Mouse (Mus musculus) embryonic facial prominence, embryonic 10.5 days (tissue): ENCODE measurements around the gene Zfp786. TPM values are rescaled to one million over a fixed set of nuclear protein-coding genes. Genes with fewer than 3 reads are reported as not detected.
"Not testable (repeated sequence)": the region's sequence is repeated elsewhere in the genome, so short reads cannot be mapped to it uniquely, and the experiment has no call there.

Experiments used
- DNase-seq: peaks from one replicate; pipeline ENCODE4 v3.0.0-alpha.2; 2017; ENCODE audit warnings: low spot score
- H3K27ac ChIP-seq: fragments of 300-500 bp; sonication (generic); replicated peaks from 2 replicates; pipeline ENCODE4 v1.5.1; 2016; ENCODE audit warnings: mild to moderate bottlenecking
- H3K27me3 ChIP-seq: fragments of 300-500 bp; sonication (generic); replicated peaks from 2 replicates; pipeline ENCODE4 v1.6.1; 2016; ENCODE audit warnings: low read depth, mild to moderate bottlenecking; ENCODE audit not compliant: poor library complexity, severe bottlenecking
- H3K36me3 ChIP-seq: fragments of 300-500 bp; sonication (generic); replicated peaks from 2 replicates; pipeline ENCODE4 v1.6.1; 2016; ENCODE audit warnings: mild to moderate bottlenecking, moderate library complexity
- H3K4me1 ChIP-seq: fragments of 300-500 bp; sonication (generic); 2 replicates; pipeline ENCODE4 v1.6.1; 2016
- H3K4me3 ChIP-seq: fragments of 300-500 bp; sonication (generic); 2 replicates; pipeline ENCODE4 v1.5.1; 2016; ENCODE audit warnings: mild to moderate bottlenecking, moderate library complexity
- H3K9me3 ChIP-seq: fragments of 300-500 bp; sonication (generic); 2 replicates; pipeline ENCODE4 v1.6.1; 2016; ENCODE audit warnings: mild to moderate bottlenecking
- WGBS: fragments of 180-500 bp; shearing (Covaris S2); methylation state at CpG from one replicate; pipeline ENCODE4 v1.1.7; 2016; 5-methylcytosine and 5-hydroxymethylcytosine counted together
- polyA plus RNA-seq: library from polyadenylated mRNA; unstranded; fragments of >200 nt; fragmentation: Nextera tagmentation; extraction: Ambion mirVana; gene quantifications from 2 replicates; pipeline ENCODE4 v1.2.1, GENCODE M21; 2016

The Zfp786 gene
- polyA plus RNA-seq, 1 experiment from 2014 or later = 7.6 TPM

GRCm38 (mm10) chr6:47792533-47792932 lies 38.1 kb downstream of the Zfp786 start:
- H3K4me1 ChIP-seq = peaks cover 7% of the 10 kb centered on the region
- no peaks in the 10 kb centered on the region for H3K9me3 ChIP-seq
- no peaks in the 10 kb centered on the region for H3K27me3 ChIP-seq
- no peak for DNase-seq
- H3K27ac ChIP-seq = no peak overlapping the region
- peaks cover 55% of the 10 kb centered on the region for H3K36me3 ChIP-seq
- no peak overlapping the region for H3K4me3 ChIP-seq
- 92% methylated on average over 2 of the region's 2 CpGs for WGBS

DNA sequence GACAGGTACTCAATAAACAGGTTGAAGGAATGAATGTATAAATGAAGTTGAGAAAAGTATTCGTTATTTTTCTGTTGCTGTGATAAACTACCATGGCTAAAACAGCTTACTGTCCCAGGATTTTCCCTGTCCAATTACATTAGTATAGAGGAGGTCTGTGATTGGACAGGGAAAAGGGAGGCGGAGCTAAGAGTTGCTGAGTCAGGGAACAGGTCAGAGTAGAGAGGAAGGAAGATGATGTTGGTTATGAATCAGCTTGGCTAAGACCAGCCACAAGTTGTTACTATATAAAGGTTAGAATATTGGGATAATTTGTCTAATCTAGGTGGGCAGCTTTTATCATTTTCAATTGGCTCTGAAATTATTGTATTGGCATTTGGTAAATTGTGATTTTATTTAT lies 39.9 kb downstream of the Zfp786 start:
- Histone ChIP-seq H3K27ac (no peak overlapping the region), H3K27me3 (no peaks in the 10 kb centered on the region), H3K4me3 (no peak overlapping the region), H3K36me3 (peaks cover 38% of the 10 kb centered on the region), H3K9me3 (no peaks in the 10 kb centered on the region), H3K4me1 (peaks cover 7% of the 10 kb centered on the region)
- WGBS = 60% methylated on average over 2 of the region's 2 CpGs
- no peak for DNase-seq

- Histone ChIP-seq H3K27me3 (no peaks in the 10 kb centered on the region), H3K9me3 (no peaks in the 10 kb centered on the region), H3K4me3 (peak overlapping the region; percentile 61), H3K36me3 (peaks cover 19% of the 10 kb centered on the region), H3K4me1 (peaks cover 7% of the 10 kb centered on the region), H3K27ac (peak overlapping the region; percentile 93)
- no peak for DNase-seq
- 47% methylated on average over 3 of the region's 3 CpGs for WGBS
These were observed 41.8 kb downstream of the Zfp786 start for GRCm38 (mm10) chr6:47788821-47789220.

- Histone ChIP-seq H3K27me3 (no peaks in the 10 kb centered on the region), H3K36me3 (peaks cover 12% of the 10 kb centered on the region), H3K4me3 (peak overlapping the region; percentile 61), H3K9me3 (no peaks in the 10 kb centered on the region), H3K27ac (peak overlapping the region; percentile 93), H3K4me1 (peaks cover 7% of the 10 kb centered on the region)
- peak; percentile 85 for DNase-seq
- WGBS = 1% methylated on average over 18 of the region's 18 CpGs
These were observed 42.5 kb downstream of the Zfp786 start for GRCm38 (mm10) chr6:47787941-47788736.

DNA sequence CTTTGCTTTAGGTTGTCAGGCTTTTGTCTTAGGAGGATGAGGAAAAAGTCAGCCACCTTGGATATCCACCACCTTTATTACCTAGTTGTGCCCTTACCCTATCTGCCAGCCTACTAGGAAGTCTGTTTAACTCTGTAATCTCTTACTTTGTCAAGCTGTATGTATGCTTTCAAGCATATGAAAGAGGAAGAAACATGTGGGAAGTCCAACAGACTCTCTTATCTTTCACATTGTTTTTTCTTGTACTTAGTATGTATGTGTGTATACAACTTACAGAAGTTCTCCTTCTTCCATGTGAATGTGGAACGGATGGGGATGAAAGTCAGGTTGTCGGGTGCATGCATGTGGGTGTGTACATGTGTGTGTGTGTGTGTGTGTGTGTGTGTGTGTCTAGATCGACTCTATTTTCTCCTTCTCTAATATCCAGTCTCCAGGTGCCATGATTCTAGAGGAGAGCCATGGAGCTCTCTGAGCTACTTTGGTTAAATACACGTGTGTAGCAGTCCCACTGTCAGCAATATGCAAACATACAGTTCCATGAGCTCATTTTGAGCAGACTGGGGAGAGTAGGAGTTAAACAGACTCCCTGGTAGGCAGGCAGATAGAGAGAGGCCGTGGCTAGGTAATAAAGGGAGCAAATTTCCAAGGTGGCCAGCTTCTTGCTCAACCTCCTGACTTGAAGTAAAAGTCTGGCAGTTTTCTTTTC lies 45.8 kb downstream of the Zfp786 start:
- 81% methylated on average over 5 of the region's 5 CpGs for WGBS
- no peaks in the 10 kb centered on the region for H3K36me3 ChIP-seq
- no peak for DNase-seq
- peaks cover 15% of the 10 kb centered on the region for H3K4me1 ChIP-seq
- H3K9me3 ChIP-seq = no peaks in the 10 kb centered on the region
- H3K27ac ChIP-seq = no peak overlapping the region
- H3K4me3 ChIP-seq = no peak overlapping the region
- no peaks in the 10 kb centered on the region for H3K27me3 ChIP-seq

DNA sequence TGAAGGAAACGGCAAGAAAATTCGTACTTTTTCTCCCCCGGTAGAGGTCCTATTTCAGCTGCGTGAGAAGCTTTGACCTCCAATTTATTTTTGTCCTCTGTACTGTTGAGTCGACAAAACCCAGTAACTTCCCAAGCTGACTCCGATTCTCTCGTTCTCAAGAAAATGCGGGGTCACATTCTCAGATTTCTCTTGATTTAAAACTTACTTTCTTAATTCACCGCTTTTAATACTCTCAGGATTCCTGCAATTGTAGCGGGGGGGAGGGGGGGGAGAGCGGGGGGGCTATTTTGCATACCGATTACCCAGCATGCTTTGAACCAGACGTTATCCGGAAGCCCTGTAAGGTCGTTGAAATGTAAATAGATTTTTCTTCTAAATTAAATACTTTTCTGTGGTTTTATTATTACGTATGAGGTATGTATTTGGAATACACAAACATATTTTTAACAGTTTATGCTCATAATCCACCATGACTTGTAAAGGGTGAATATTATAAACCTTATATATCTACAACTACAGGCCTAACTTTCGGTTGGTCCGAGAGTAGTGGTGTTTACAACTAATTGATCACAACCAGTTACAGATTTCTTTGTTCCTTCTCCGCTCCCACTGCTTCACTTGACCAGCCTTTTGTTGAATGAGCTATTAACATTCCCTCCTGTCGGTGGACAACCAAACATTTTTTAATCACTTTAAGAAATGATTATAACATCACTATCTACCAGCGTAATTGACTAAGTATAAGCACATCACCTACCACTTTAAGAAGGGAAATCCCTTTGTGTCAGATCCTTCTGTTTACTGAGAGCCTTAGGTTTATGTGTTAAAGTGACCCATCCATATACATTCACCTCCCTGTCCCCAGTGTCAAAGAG lies 49.3 kb downstream of the Zfp786 start:
- Histone ChIP-seq H3K27me3 (no peaks in the 10 kb centered on the region), H3K4me1 (0 out of 2 replicates have a peak, but pooled peaks cover 12% of the 10 kb centered on the region), H3K36me3 (no peaks in the 10 kb centered on the region), H3K4me3 (peak overlapping the region; percentile 61), H3K9me3 (0 out of 2 replicates have a peak, but pooled peaks cover 3% of the 10 kb centered on the region), H3K27ac (peak overlapping the region; percentile 86)
- WGBS = 1% methylated on average over 21 of the region's 21 CpGs
- DNase-seq = peak; percentile 76

DNA sequence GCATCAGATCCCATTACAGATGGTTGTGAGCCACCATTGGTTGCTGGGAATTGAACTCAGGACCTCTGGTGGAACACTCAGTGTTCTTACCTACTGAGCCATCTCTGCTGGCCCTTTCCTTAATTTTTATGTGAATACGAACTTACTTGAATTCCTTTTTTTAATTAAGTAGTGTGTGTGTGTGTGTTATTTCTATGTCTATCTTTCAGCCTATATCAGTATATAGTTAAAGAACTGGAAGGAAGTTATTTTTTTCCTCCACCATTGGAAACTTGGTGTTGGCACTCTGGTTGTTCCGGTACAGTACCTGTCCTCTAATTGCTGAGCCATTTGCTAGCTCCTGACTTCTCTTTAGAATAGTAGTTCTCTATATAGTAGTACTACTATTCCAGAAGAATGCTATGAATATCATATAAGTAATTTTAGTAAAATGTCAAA lies 50.1 kb downstream of the Zfp786 start:
- 0 out of 2 replicates have a peak, but pooled peaks cover 12% of the 10 kb centered on the region for H3K4me1 ChIP-seq
- H3K9me3 ChIP-seq = 0 out of 2 replicates have a peak, but pooled peaks cover 3% of the 10 kb centered on the region
- peak overlapping the region; percentile 61 for H3K4me3 ChIP-seq
- H3K27me3 ChIP-seq = no peaks in the 10 kb centered on the region
- no peak for DNase-seq
- H3K36me3 ChIP-seq = no peaks in the 10 kb centered on the region
- 0 out of 2 replicates have a peak overlapping the region, but pooled peaks have one; percentile 86 for H3K27ac ChIP-seq
- 21% methylated on average over 2 of the region's 2 CpGs for WGBS

- H3K4me1 ChIP-seq, H3K9me3 ChIP-seq, H3K36me3 ChIP-seq, H3K27ac ChIP-seq, DNase-seq: not testable (repeated sequence)
- Histone ChIP-seq H3K4me3 (0 out of 2 replicates have a peak overlapping the region, but pooled peaks have one; percentile 27), H3K27me3 (peaks cover 24% of the 10 kb centered on the region)
- WGBS = 50% methylated on average over 9 of the region's 19 CpGs
These were observed 58.9 kb downstream of the Zfp786 start for GRCm38 (mm10) chr6:47771760-47772159.

DNA sequence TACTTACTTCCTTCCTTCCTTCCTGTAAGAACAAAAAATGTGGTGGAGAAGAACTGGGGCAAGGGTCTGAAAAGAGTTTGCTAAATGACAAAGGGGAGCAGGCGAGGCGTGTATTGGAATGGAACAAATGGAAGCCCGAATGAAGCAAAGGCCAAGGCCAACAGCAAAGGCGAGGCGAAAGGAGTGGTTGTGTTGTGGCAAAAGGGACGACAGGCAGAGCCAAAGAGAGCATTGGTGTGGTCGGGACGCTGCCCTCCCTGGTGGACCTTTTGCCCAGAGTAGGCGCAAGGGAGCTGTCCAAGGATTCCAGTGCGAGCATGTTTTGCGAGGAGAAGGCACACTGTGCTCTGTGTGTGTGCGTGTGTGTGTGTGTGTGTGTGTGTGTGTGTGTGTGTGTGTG lies 59.6 kb downstream of the Zfp786 start:
- not testable (repeated sequence) for H3K9me3 ChIP-seq, H3K36me3 ChIP-seq, H3K4me1 ChIP-seq, DNase-seq, H3K4me3 ChIP-seq, H3K27ac ChIP-seq
- 77% methylated on average over 12 of the region's 12 CpGs for WGBS
- H3K27me3 ChIP-seq = peaks cover 27% of the 10 kb centered on the region

DNA sequence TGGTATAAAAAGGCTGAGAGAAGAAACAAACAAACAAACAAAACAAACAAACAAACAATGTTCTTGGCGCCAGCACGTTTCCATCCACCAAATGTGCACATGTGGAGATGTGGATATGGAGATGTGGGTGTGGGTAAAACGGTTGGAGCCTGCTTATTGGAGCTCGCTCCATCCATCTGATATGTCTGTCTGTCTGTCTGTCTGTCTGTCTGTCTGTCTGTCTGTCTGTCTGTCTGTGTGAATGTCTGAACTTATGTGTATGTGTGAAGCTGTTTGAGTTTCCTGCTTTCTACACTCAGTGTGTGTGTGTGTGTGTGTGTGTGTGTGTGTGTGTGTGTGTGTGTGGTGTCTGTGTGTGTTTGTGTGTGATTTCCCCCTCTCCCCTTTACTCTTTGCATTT lies 60.8 kb downstream of the Zfp786 start:
- H3K27ac ChIP-seq, H3K4me1 ChIP-seq, H3K36me3 ChIP-seq, H3K4me3 ChIP-seq, DNase-seq, H3K9me3 ChIP-seq: not testable (repeated sequence)
- peaks cover 27% of the 10 kb centered on the region for H3K27me3 ChIP-seq
- 70% methylated on average over 4 of the region's 4 CpGs for WGBS
